Mouse (Mus musculus) intestine, embryonic 15.5 days (tissue): ENCODE results near the gene Fryl. TPM values are rescaled to one million over a fixed set of nuclear protein-coding genes. Genes with fewer than 3 reads are reported as not detected.
"Not testable (repeated sequence)": the region's sequence is repeated elsewhere in the genome, so short reads cannot be mapped to it uniquely, and the experiment has no call there.

ENCODE experiments used
- ATAC-seq: fragments of 200-750 bp; cut with Nextera tagmentation; 2 replicates; pipeline ENCODE4 v1.8.0; 2017; ENCODE audit warnings: moderate TSS enrichment, moderate library complexity
- H3K27ac ChIP-seq: fragments of 300-500 bp; sonication (generic); 2 replicates; pipeline ENCODE4 v1.5.1; 2015; ENCODE audit warnings: mild to moderate bottlenecking, inconsistent platforms
- H3K27me3 ChIP-seq: fragments of 300-500 bp; sonication (generic); replicated peaks from 2 replicates; pipeline ENCODE4 v1.6.1; 2015; ENCODE audit warnings: inconsistent platforms
- H3K36me3 ChIP-seq: fragments of 300-500 bp; sonication (generic); 2 replicates; pipeline ENCODE4 v1.6.1; 2015; ENCODE audit warnings: inconsistent platforms
- H3K4me1 ChIP-seq: fragments of 300-500 bp; sonication (generic); replicated peaks from 2 replicates; pipeline ENCODE4 v1.6.1; 2015; ENCODE audit warnings: inconsistent platforms
- H3K4me2 ChIP-seq: fragments of 300-500 bp; sonication (generic); replicated peaks from 2 replicates; pipeline ENCODE4 v1.6.1; 2015; ENCODE audit warnings: mild to moderate bottlenecking, inconsistent platforms
- H3K4me3 ChIP-seq: fragments of 300-500 bp; sonication (generic); replicated peaks from 2 replicates; pipeline ENCODE4 v1.5.1; 2015; ENCODE audit warnings: inconsistent platforms
- H3K9ac ChIP-seq: fragments of 300-500 bp; sonication (generic); 2 replicates; pipeline ENCODE4 v1.6.1; 2015; ENCODE audit warnings: inconsistent platforms
- H3K9me3 ChIP-seq: fragments of 300-500 bp; sonication (generic); 2 replicates; pipeline ENCODE4 v1.6.1; 2016; ENCODE audit warnings: inconsistent platforms
- WGBS: fragments of 180-500 bp; shearing (Covaris S2); methylation state at CpG from one replicate; pipeline ENCODE4 v1.1.7; 2015; 5-methylcytosine and 5-hydroxymethylcytosine counted together
- polyA plus RNA-seq: library from polyadenylated mRNA; unstranded; fragments of >200 nt; fragmentation: Nextera tagmentation; extraction: Ambion mirVana; gene quantifications from 2 replicates; pipeline ENCODE4 v1.2.1, GENCODE M21; 2015

The Fryl gene
- polyA plus RNA-seq, 1 experiment from 2014 or later = 28.4 TPM

GRCm38 (mm10) chr5:72998546-72998945 is 257.9 kb downstream of the Fryl start:
- not testable (repeated sequence) for H3K9me3 ChIP-seq, H3K27me3 ChIP-seq, H3K4me2 ChIP-seq, H3K36me3 ChIP-seq, H3K9ac ChIP-seq, ATAC-seq, H3K27ac ChIP-seq, H3K4me3 ChIP-seq, H3K4me1 ChIP-seq
- 71% methylated on average over 1 of the region's 1 CpGs for WGBS

- no peak; the same call in 1 of the 2 replicates for ATAC-seq
- WGBS = 60% methylated on average over 10 of the region's 10 CpGs
Observed at GRCm38 (mm10) chr5:72995379-72995778, 261.0 kb downstream of the Fryl start.

GRCm38 (mm10) chr5:72994928-72995327 is 261.5 kb downstream of the Fryl start:
- Histone ChIP-seq H3K4me2 (no peak overlapping the region), H3K27me3 (no peaks in the 10 kb centered on the region), H3K27ac (no peak overlapping the region), H3K9ac (no peak overlapping the region), H3K36me3 (no peaks in the 10 kb centered on the region), H3K4me3 (no peak overlapping the region), H3K9me3 (no peaks in the 10 kb centered on the region), H3K4me1 (no peaks in the 10 kb centered on the region)
- WGBS = 68% methylated on average over 2 of the region's 2 CpGs
- ATAC-seq = no peak

More at GRCm38 (mm10) chr5:72995379-72995778, 261.0 kb downstream of the Fryl start:
- H3K9ac ChIP-seq = no peak overlapping the region
- H3K36me3 ChIP-seq = no peaks in the 10 kb centered on the region
- H3K27ac ChIP-seq = no peak overlapping the region
- no peaks in the 10 kb centered on the region for H3K9me3 ChIP-seq
- H3K4me1 ChIP-seq = no peaks in the 10 kb centered on the region
- H3K4me3 ChIP-seq = no peak overlapping the region
- H3K27me3 ChIP-seq = no peaks in the 10 kb centered on the region
- no peak overlapping the region for H3K4me2 ChIP-seq

GRCm38 (mm10) chr5:72994424-72994823 is 262.0 kb downstream of the Fryl start:
- H3K27me3 ChIP-seq = no peaks in the 10 kb centered on the region
- WGBS = 74% methylated on average over 8 of the region's 8 CpGs
- no peak overlapping the region for H3K4me2 ChIP-seq
- H3K4me3 ChIP-seq = no peak overlapping the region
- H3K9ac ChIP-seq = no peak overlapping the region
- no peak overlapping the region for H3K27ac ChIP-seq
- ATAC-seq = no peak
- H3K4me1 ChIP-seq = no peaks in the 10 kb centered on the region
- no peaks in the 10 kb centered on the region for H3K36me3 ChIP-seq
- no peaks in the 10 kb centered on the region for H3K9me3 ChIP-seq

GRCm38 (mm10) chr5:72992474-72992873 is 263.9 kb downstream of the Fryl start:
- no peaks in the 10 kb centered on the region for H3K9me3 ChIP-seq
- ATAC-seq = no peak
- H3K9ac ChIP-seq = no peak overlapping the region
- no peak overlapping the region for H3K4me2 ChIP-seq
- H3K27me3 ChIP-seq = no peaks in the 10 kb centered on the region
- no peaks in the 10 kb centered on the region for H3K36me3 ChIP-seq
- 93% methylated on average over 1 of the region's 1 CpGs for WGBS
- H3K27ac ChIP-seq = no peak overlapping the region
- no peaks in the 10 kb centered on the region for H3K4me1 ChIP-seq
- H3K4me3 ChIP-seq = no peak overlapping the region

- WGBS = 71% methylated on average over 8 of the region's 8 CpGs
- Histone ChIP-seq H3K27me3 (no peaks in the 10 kb centered on the region), H3K9ac (no peak overlapping the region), H3K27ac (no peak overlapping the region), H3K4me1 (no peaks in the 10 kb centered on the region), H3K9me3 (no peaks in the 10 kb centered on the region), H3K4me2 (no peak overlapping the region), H3K4me3 (no peak overlapping the region), H3K36me3 (no peaks in the 10 kb centered on the region)
- no peak for ATAC-seq
Observed at GRCm38 (mm10) chr5:72989756-72990155, 266.7 kb downstream of the Fryl start.

GRCm38 (mm10) chr5:72987786-72988185 is 268.6 kb downstream of the Fryl start:
- ATAC-seq = no peak
- H3K4me3 ChIP-seq = no peak overlapping the region
- no peak overlapping the region for H3K9ac ChIP-seq
- no peak overlapping the region for H3K4me2 ChIP-seq
- no peaks in the 10 kb centered on the region for H3K36me3 ChIP-seq
- no peaks in the 10 kb centered on the region for H3K9me3 ChIP-seq
- H3K27me3 ChIP-seq = no peaks in the 10 kb centered on the region
- no peaks in the 10 kb centered on the region for H3K4me1 ChIP-seq
- WGBS = 59% methylated on average over 7 of the region's 7 CpGs
- H3K27ac ChIP-seq = no peak overlapping the region

- H3K9ac ChIP-seq = no peak overlapping the region
- H3K4me2 ChIP-seq = no peak overlapping the region
- no peak overlapping the region for H3K4me3 ChIP-seq
- no peak for ATAC-seq
- no peaks in the 10 kb centered on the region for H3K36me3 ChIP-seq
- no peaks in the 10 kb centered on the region for H3K9me3 ChIP-seq
- no peak overlapping the region for H3K27ac ChIP-seq
- H3K4me1 ChIP-seq = no peaks in the 10 kb centered on the region
- H3K27me3 ChIP-seq = no peaks in the 10 kb centered on the region
- WGBS = 10% methylated on average over 2 of the region's 2 CpGs
Observed at GRCm38 (mm10) chr5:72984091-72984490, 272.3 kb downstream of the Fryl start.

- H3K4me2 ChIP-seq = no peak overlapping the region
- no peak overlapping the region for H3K4me3 ChIP-seq
- no peaks in the 10 kb centered on the region for H3K36me3 ChIP-seq
- WGBS = 83% methylated on average over 4 of the region's 4 CpGs
- no peak overlapping the region for H3K27ac ChIP-seq
- H3K4me1 ChIP-seq = 0 out of 2 replicates have a peak, but pooled peaks cover 6% of the 10 kb centered on the region
- no peaks in the 10 kb centered on the region for H3K9me3 ChIP-seq
- no peaks in the 10 kb centered on the region for H3K27me3 ChIP-seq
- no peak overlapping the region for H3K9ac ChIP-seq
- ATAC-seq = no peak
Observed at GRCm38 (mm10) chr5:72976539-72976938, 279.9 kb downstream of the Fryl start.

GRCm38 (mm10) chr5:72975996-72976395 is 280.4 kb downstream of the Fryl start:
- no peak overlapping the region for H3K4me3 ChIP-seq
- 0 out of 2 replicates have a peak, but pooled peaks cover 6% of the 10 kb centered on the region for H3K4me1 ChIP-seq
- no peak overlapping the region for H3K4me2 ChIP-seq
- 89% methylated on average over 6 of the region's 6 CpGs for WGBS
- H3K9me3 ChIP-seq = no peaks in the 10 kb centered on the region
- H3K27ac ChIP-seq = no peak overlapping the region
- H3K9ac ChIP-seq = no peak overlapping the region
- H3K36me3 ChIP-seq = no peaks in the 10 kb centered on the region
- no peak for ATAC-seq
- H3K27me3 ChIP-seq = no peaks in the 10 kb centered on the region

GRCm38 (mm10) chr5:72974602-72975001 is 281.8 kb downstream of the Fryl start, which contains the start of gene Gm10135:
Gm10135 (minus strand) TSS chr5:72974702.
- Histone ChIP-seq H3K27ac (no peak within 1 kb of the TSS), H3K9me3 (no peaks in the 10 kb centered on the region), H3K9ac (no peak within 1 kb of the TSS), H3K4me1 (0 out of 2 replicates have a peak, but pooled peaks cover 6% of the 10 kb centered on the region), H3K27me3 (no peaks in the 10 kb centered on the region), H3K36me3 (no peaks in the 10 kb centered on the region), H3K4me3 (no peak within 1 kb of the TSS), H3K4me2 (no peak within 1 kb of the TSS)
- WGBS = 96% methylated on average over 7 of the region's 7 CpGs
- ATAC-seq = no peak

GRCm38 (mm10) chr5:72972934-72973333 is 283.5 kb downstream of the Fryl start:
- H3K27me3 ChIP-seq = no peaks in the 10 kb centered on the region
- H3K4me3 ChIP-seq = no peak overlapping the region
- H3K9me3 ChIP-seq = no peaks in the 10 kb centered on the region
- 0 out of 2 replicates have a peak, but pooled peaks cover 3% of the 10 kb centered on the region for H3K36me3 ChIP-seq
- ATAC-seq = peak; percentile 41; the same call in 1 of the 2 replicates
- H3K9ac ChIP-seq = no peak overlapping the region
- H3K27ac ChIP-seq = 0 out of 2 replicates have a peak overlapping the region, but pooled peaks have one; percentile 27
- 69% methylated on average over 5 of the region's 5 CpGs for whole genome bisulfite sequencing
- 0 out of 2 replicates have a peak, but pooled peaks cover 6% of the 10 kb centered on the region for H3K4me1 ChIP-seq
- no peak overlapping the region for H3K4me2 ChIP-seq

GRCm38 (mm10) chr5:72972435-72972834 is 284.0 kb downstream of the Fryl start:
- Histone ChIP-seq H3K9me3 (no peaks in the 10 kb centered on the region), H3K4me1 (0 out of 2 replicates have a peak, but pooled peaks cover 6% of the 10 kb centered on the region), H3K4me2 (no peak overlapping the region), H3K27ac (0 out of 2 replicates have a peak overlapping the region, but pooled peaks have one; percentile 27), H3K36me3 (0 out of 2 replicates have a peak, but pooled peaks cover 3% of the 10 kb centered on the region), H3K4me3 (no peak overlapping the region), H3K9ac (no peak overlapping the region), H3K27me3 (no peaks in the 10 kb centered on the region)
- no peak for ATAC-seq
- WGBS = 44% methylated on average over 4 of the region's 4 CpGs
